Mouse (Mus musculus): ENCODE measurements around the gene Tdpoz5.
"Not testable (repeated sequence)": the region's sequence is repeated elsewhere in the genome, so short reads cannot be mapped to it uniquely, and the experiment has no call there.

The Tdpoz5 gene

DNA sequence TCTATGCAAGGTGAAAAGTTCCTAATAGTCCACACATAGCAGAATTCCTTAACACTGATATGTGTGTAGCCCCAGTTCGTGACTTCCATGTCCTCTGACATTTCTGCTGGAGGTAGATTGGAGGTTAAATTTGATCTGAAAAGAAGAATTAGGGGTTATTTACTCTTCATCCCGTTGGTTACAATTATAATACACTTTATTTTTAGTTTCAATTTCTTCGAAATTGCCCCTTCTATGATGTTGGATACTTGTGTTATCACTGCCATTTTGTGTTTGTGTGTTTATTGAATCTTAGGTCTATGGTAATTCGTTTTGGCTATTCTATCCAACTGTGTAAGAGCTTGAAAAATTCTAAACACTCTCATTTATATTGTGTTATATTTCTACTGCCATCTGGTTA is at the start of gene Tdpoz5:
Gene Tdpoz5, minus strand, starts transcription at position 101 of the 400 bp plus-strand sequence.
- not testable (repeated sequence) for H3K9me3 ChIP-seq (ENCODE audit: low read length); H3K27me3 ChIP-seq (ENCODE audit: insufficient read depth, low read length); H3K36me3 ChIP-seq (ENCODE audit: insufficient read depth, low read length); H3K4me3 ChIP-seq (replicated peaks; ENCODE audit: low read length); H3K4me1 ChIP-seq (replicated peaks; ENCODE audit: low read depth, low read length)

GRCm38 (mm10) chr3:93968938-93969337 is 7.8 kb upstream of the Tdpoz5 start:
- not testable (repeated sequence) for H3K27me3 ChIP-seq (ENCODE audit: insufficient read depth, low read length); H3K9me3 ChIP-seq (ENCODE audit: low read length); H3K4me1 ChIP-seq (replicated peaks; ENCODE audit: low read depth, low read length); H3K36me3 ChIP-seq (ENCODE audit: insufficient read depth, low read length); H3K4me3 ChIP-seq (replicated peaks; ENCODE audit: low read length)

DNA sequence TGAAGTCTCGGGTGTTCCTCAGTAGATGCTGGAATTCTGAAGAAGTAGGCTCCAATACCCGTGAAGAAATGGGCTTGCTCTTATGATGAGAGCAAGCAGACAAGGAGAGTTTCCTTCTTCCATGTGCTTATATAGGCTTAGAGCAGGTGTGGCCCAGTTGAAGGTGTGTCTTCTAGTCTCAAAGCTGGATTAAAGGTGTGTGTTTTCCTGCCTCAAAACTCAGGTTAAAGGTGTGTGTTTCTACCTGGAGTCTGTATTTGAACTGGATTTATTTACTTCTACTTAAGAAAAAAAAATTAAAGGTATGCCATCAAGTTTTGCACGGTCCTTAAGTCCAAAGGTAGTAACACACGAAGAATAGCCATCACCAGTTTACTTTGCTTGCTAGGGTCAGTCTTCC is 17.7 kb downstream of the Tdpoz5 start, which contains the start of gene Gm9117:
Gene Gm9117, minus strand, starts transcription at position 101 of the 400 bp plus-strand sequence.
- not testable (repeated sequence) for H3K27me3 ChIP-seq (ENCODE audit: insufficient read depth, low read length); H3K36me3 ChIP-seq (ENCODE audit: insufficient read depth, low read length); H3K4me3 ChIP-seq (replicated peaks; ENCODE audit: low read length); H3K4me1 ChIP-seq (replicated peaks; ENCODE audit: low read depth, low read length); H3K9me3 ChIP-seq (ENCODE audit: low read length)

- not testable (repeated sequence) for H3K9me3 ChIP-seq (ENCODE audit: low read length); H3K36me3 ChIP-seq (ENCODE audit: insufficient read depth, low read length); H3K4me1 ChIP-seq (replicated peaks; ENCODE audit: low read depth, low read length); H3K4me3 ChIP-seq (replicated peaks; ENCODE audit: low read length); H3K27me3 ChIP-seq (ENCODE audit: insufficient read depth, low read length)
These were observed 22.7 kb downstream of the Tdpoz5 start for GRCm38 (mm10) chr3:93938386-93938785.

Data from E14TG2a.4 (cell line).